Mouse (Mus musculus): ENCODE data around the gene Adamts4.
"Not testable (repeated sequence)": the region's sequence is repeated elsewhere in the genome, so short reads cannot be mapped to it uniquely, and the experiment has no call there.

GRCm38 (mm10) chr1:171306157-171306556 lies 55.9 kb downstream of the Adamts4 start:
- TF ChIP-seq CTCF (IDR thresholded peaks at IDR 0.05; ENCODE audit: control insufficient read depth, insufficient read depth, low read length); POLR2A (IDR thresholded peaks at IDR 0.05; ENCODE audit: borderline replicate concordance, control insufficient read depth, low read depth, low read length): not testable (repeated sequence)
